ENCODE assay signal across 24 mouse cellular contexts in genomic region chr3:88953246-88953645, GRCm38 (mm10). TPM values are rescaled to one million over a fixed set of nuclear protein-coding genes. Genes with fewer than 3 reads are reported as not detected.
DNase-seq lines count a peak whose midpoint lies in the region; ATAC-seq and TF ChIP-seq lines count a peak whose summit lies in the region.
"Had no signal": no experiment of that assay in that cellular context is flagged by ENCODE, and none has a peak within 500 bp of the region (broad histone marks: within the 10 kb centered on the region; RNA-seq: fewer than 3 reads in every experiment).

No protein-coding gene starts in this region.

- no peak overlapping the region for H3K4me3 ChIP-seq in heart, postnatal 0 days (ENCODE audit: low read depth, low read length)
- no peak overlapping the region for H3K4me3 ChIP-seq in heart, embryonic 12.5 days
- H3K4me3 ChIP-seq in liver, embryonic 11.5 days (ENCODE audit: low read depth, low read length), result no peak overlapping the region
- no peak overlapping the region for H3K4me3 ChIP-seq in liver, postnatal 0 days (ENCODE audit: low read depth, low read length)
- no peak overlapping the region for H3K4me3 ChIP-seq in myocyte
- H3K4me3 ChIP-seq: embryonic facial prominence, embryonic 12.5 days; embryonic facial prominence, embryonic 15.5 days; heart, embryonic 15.5 days; hindbrain, embryonic 12.5 days; hindbrain, embryonic 15.5 days had no signal

- H3K27ac ChIP-seq in heart, postnatal 0 days (ENCODE audit: low read depth), result peak overlapping the region; percentile 5; the same call in 1 of the 2 replicates
- no peak overlapping the region for H3K27ac ChIP-seq in heart, embryonic 12.5 days (ENCODE audit: poor library complexity, severe bottlenecking)
- H3K27ac ChIP-seq in liver, embryonic 11.5 days (ENCODE audit: low read depth, low read length), result no peak overlapping the region
- no peak overlapping the region for H3K27ac ChIP-seq in liver, postnatal 0 days (ENCODE audit: low read depth)
- H3K27ac ChIP-seq: embryonic facial prominence, embryonic 12.5 days; embryonic facial prominence, embryonic 15.5 days; heart, embryonic 15.5 days; hindbrain, embryonic 12.5 days; hindbrain, embryonic 15.5 days had no signal

- no peaks in the 10 kb centered on the region for H3K27me3 ChIP-seq in heart, postnatal 0 days (ENCODE audit: control insufficient read depth, insufficient read depth, low read length)
- no peaks in the 10 kb centered on the region for H3K27me3 ChIP-seq in heart, embryonic 12.5 days (replicated peaks)
- no peaks in the 10 kb centered on the region for H3K27me3 ChIP-seq in liver, embryonic 11.5 days (replicated peaks; ENCODE audit: control insufficient read depth, insufficient read depth, low read length)
- H3K27me3 ChIP-seq in liver, postnatal 0 days (ENCODE audit: insufficient read depth, low read length), result no peaks in the 10 kb centered on the region
- H3K27me3 ChIP-seq in myocyte (ENCODE audit: control insufficient read depth, insufficient read depth, insufficient read length), result no peaks in the 10 kb centered on the region
- H3K27me3 ChIP-seq: embryonic facial prominence, embryonic 12.5 days; embryonic facial prominence, embryonic 15.5 days; heart, embryonic 15.5 days; hindbrain, embryonic 12.5 days; hindbrain, embryonic 15.5 days had no signal

- TF ChIP-seq POLR2A in myocyte (IDR thresholded peaks at IDR 0.05; ENCODE audit: insufficient read length, low read depth), result no peak

- TF ChIP-seq CTCF in heart, postnatal 0 days (IDR thresholded peaks at IDR 0.05; ENCODE audit: low read depth), result no peak
- TF ChIP-seq CTCF in liver, postnatal 0 days (IDR thresholded peaks at IDR 0.05; ENCODE audit: low read depth), result no peak

- ATAC-seq in heart, postnatal 0 days (ENCODE audit: insufficient read depth, low read depth), result no peak
- no peak for ATAC-seq in heart, embryonic 12.5 days (ENCODE audit: insufficient number of reproducible peaks, low FRiP score)
- ATAC-seq in liver, embryonic 11.5 days (replicated peaks; ENCODE audit: low FRiP score), result no peak
- ATAC-seq in liver, postnatal 0 days, result no peak
- ATAC-seq: CD4-positive, CD25-positive, alpha-beta regulatory T cell, adult 4 months; forebrain, embryonic 14.5 days; forebrain, postnatal 0 days had no signal

- WGBS in heart, postnatal 0 days, result 73% methylated on average over 4 of the region's 4 CpGs
- 80% methylated on average over 4 of the region's 4 CpGs for WGBS in heart, embryonic 12.5 days
- 87% methylated on average over 4 of the region's 4 CpGs for WGBS in liver, embryonic 11.5 days
- WGBS in liver, postnatal 0 days (ENCODE audit: insufficient replicate concordance), result 80% methylated on average over 4 of the region's 4 CpGs

- peaks cover 91% of the 10 kb centered on the region for H3K79me2 ChIP-seq in myocyte (ENCODE audit: control insufficient read depth, insufficient read depth)

- H3K4me1 ChIP-seq in heart, postnatal 0 days (ENCODE audit: control insufficient read depth, insufficient read depth), result peaks cover 16% of the 10 kb centered on the region
- peaks cover 33% of the 10 kb centered on the region for H3K4me1 ChIP-seq in heart, embryonic 12.5 days (replicated peaks)
- H3K4me1 ChIP-seq in liver, embryonic 11.5 days (replicated peaks; ENCODE audit: control insufficient read depth, insufficient read depth, low read length), result peaks cover 23% of the 10 kb centered on the region
- peaks cover 27% of the 10 kb centered on the region for H3K4me1 ChIP-seq in liver, postnatal 0 days (ENCODE audit: insufficient read depth)

- H3K9ac ChIP-seq in heart, postnatal 0 days (replicated peaks; ENCODE audit: low read depth, low read length), result no peak overlapping the region
- H3K9ac ChIP-seq in heart, embryonic 12.5 days, result no peak overlapping the region
- H3K9ac ChIP-seq in liver, embryonic 11.5 days (ENCODE audit: low read depth, low read length), result no peak overlapping the region
- H3K9ac ChIP-seq in liver, postnatal 0 days (replicated peaks), result no peak overlapping the region
- H3K9ac ChIP-seq: embryonic facial prominence, embryonic 12.5 days; embryonic facial prominence, embryonic 15.5 days; forebrain, postnatal 0 days; heart, embryonic 15.5 days; hindbrain, embryonic 12.5 days; hindbrain, embryonic 15.5 days had no signal

- no peak for DNase-seq in heart, postnatal 0 days (ENCODE audit: low spot score)
- peak; percentile 69 for DNase-seq in kidney, adult 9 months
- DNase-seq in kidney, postnatal 4 days, result no peak
- no peak for DNase-seq in liver, embryonic 11.5 days (ENCODE audit: low spot score)
- DNase-seq in liver, postnatal 0 days, result no peak
- DNase-seq in layer of hippocampus, postnatal 36 days, result no peak
- DNase-seq: adrenal gland, postnatal 14 days; cerebellum, adult 11 months; cerebellum, adult 2 months; cerebellum, adult 9-11 months; cerebellum, postnatal 25 days; forebrain, postnatal 0 days; gastrocnemius, postnatal 36 days; heart, postnatal 14 days had no signal

- H3K9me3 ChIP-seq in heart, postnatal 0 days (replicated peaks; ENCODE audit: control insufficient read depth, low read length), result no peaks in the 10 kb centered on the region
- no peaks in the 10 kb centered on the region for H3K9me3 ChIP-seq in heart, embryonic 12.5 days (replicated peaks)
- no peaks in the 10 kb centered on the region for H3K9me3 ChIP-seq in liver, embryonic 11.5 days (ENCODE audit: control insufficient read depth, low read length)
- H3K9me3 ChIP-seq in liver, postnatal 0 days (ENCODE audit: low read length), result no peaks in the 10 kb centered on the region
- H3K9me3 ChIP-seq: embryonic facial prominence, embryonic 12.5 days; embryonic facial prominence, embryonic 15.5 days; heart, embryonic 15.5 days; hindbrain, embryonic 12.5 days; hindbrain, embryonic 15.5 days had no signal

- no peaks in the 10 kb centered on the region for H3K36me3 ChIP-seq in heart, postnatal 0 days (replicated peaks; ENCODE audit: control insufficient read depth, insufficient read depth, low read length)
- H3K36me3 ChIP-seq in heart, embryonic 12.5 days, result no peaks in the 10 kb centered on the region
- H3K36me3 ChIP-seq in liver, embryonic 11.5 days (ENCODE audit: control insufficient read depth, insufficient read depth, low read length), result no peaks in the 10 kb centered on the region
- no peaks in the 10 kb centered on the region for H3K36me3 ChIP-seq in liver, postnatal 0 days (replicated peaks; ENCODE audit: insufficient read depth, low read length)
- H3K36me3 ChIP-seq in myocyte (ENCODE audit: control insufficient read depth, insufficient read depth), result no peaks in the 10 kb centered on the region
- H3K36me3 ChIP-seq: embryonic facial prominence, embryonic 12.5 days; embryonic facial prominence, embryonic 15.5 days; heart, embryonic 15.5 days; hindbrain, embryonic 12.5 days; hindbrain, embryonic 15.5 days had no signal

- TF ChIP-seq EP300 in heart, postnatal 0 days (IDR thresholded peaks at IDR 0.05; ENCODE audit: low read depth), result no peak
- TF ChIP-seq EP300 in liver, postnatal 0 days (IDR thresholded peaks at IDR 0.05; ENCODE audit: low read depth), result no peak

- H3ac ChIP-seq in myocyte (ENCODE audit: control insufficient read depth, insufficient read length), result no peak overlapping the region

- H3K4me2 ChIP-seq in heart, postnatal 0 days (ENCODE audit: low read depth, low read length), result no peak overlapping the region
- H3K4me2 ChIP-seq in heart, embryonic 12.5 days, result no peak overlapping the region
- H3K4me2 ChIP-seq in liver, embryonic 11.5 days, result peak overlapping the region; percentile 17
- no peak overlapping the region for H3K4me2 ChIP-seq in liver, postnatal 0 days (ENCODE audit: low read depth, low read length)
- peak overlapping the region; percentile 49 for H3K4me2 ChIP-seq in myocyte (ENCODE audit: low read depth)
- H3K4me2 ChIP-seq: embryonic facial prominence, embryonic 12.5 days; embryonic facial prominence, embryonic 15.5 days; heart, embryonic 11.5 days; heart, embryonic 15.5 days; hindbrain, embryonic 12.5 days had no signal

TF ChIP-seq in myocyte, 11 proteins besides CTCF, POLR2A, EP300 and RAD21 (continues in another document):
- TF ChIP-seq TCF3 (IDR thresholded peaks at IDR 0.05; ENCODE audit: insufficient read length, low read depth), result no peak
- TF ChIP-seq SRF (IDR thresholded peaks at IDR 0.05; ENCODE audit: control insufficient read depth, insufficient read length, low read depth), result no peak
- TF ChIP-seq CEBPB (IDR thresholded peaks at IDR 0.05; ENCODE audit: insufficient read depth, poor library complexity, severe bottlenecking), result no peak
- no peak for TF ChIP-seq REST (IDR thresholded peaks at IDR 0.05; ENCODE audit: insufficient read depth, insufficient read length)
- no peak for TF ChIP-seq MAX (IDR thresholded peaks at IDR 0.05; ENCODE audit: low read depth)
- TF ChIP-seq USF1 (IDR thresholded peaks at IDR 0.05; ENCODE audit: low read depth), result no peak

RNA-seq across cellular contexts. Expression of gene Dap3, which starts 2.3 kb away (rescaled TPM):
- 79.5 and 98.6 TPM in 2 replicates for total RNA-seq in heart, postnatal 0 days (2014; rRNA removed; ENCODE audit: low replicate concordance)
- 152 and 155 TPM in 2 replicates for polyA plus RNA-seq in heart, postnatal 0 days (2015; fragmentation: Nextera tagmentation; extraction: Ambion mirVana)
- 141 and 146 TPM in 2 replicates for polyA plus RNA-seq in heart, embryonic 12.5 days (2016; fragmentation: Nextera tagmentation; extraction: Ambion mirVana)
- 205 and 214 TPM in 2 replicates for polyA plus RNA-seq in liver, embryonic 11.5 days (2014; fragmentation: Nextera tagmentation; extraction: Ambion mirVana)
- polyA plus RNA-seq in liver, postnatal 0 days (2015; fragmentation: Nextera tagmentation; extraction: Ambion mirVana), result 59.1 and 60.9 TPM in 2 replicates
- polyA plus RNA-seq in myocyte (2012; fragmentation: generic; extraction: Trizol), result 103 TPM
- 100 to 1,000 TPM; 112 to 118 TPM for total RNA-seq in layer of hippocampus, postnatal 36 days (2021)

RNA-seq across cellular contexts. Expression of gene Ash1l, which starts 2.8 kb away (rescaled TPM):
- 17.1 and 17.6 TPM in 2 replicates for total RNA-seq in heart, postnatal 0 days (2014; rRNA removed; ENCODE audit: low replicate concordance)
- polyA plus RNA-seq in heart, postnatal 0 days (2015; fragmentation: Nextera tagmentation; extraction: Ambion mirVana), result 9.7 and 10.1 TPM in 2 replicates
- 15.9 and 17.2 TPM in 2 replicates for polyA plus RNA-seq in heart, embryonic 12.5 days (2016; fragmentation: Nextera tagmentation; extraction: Ambion mirVana)
- 11.1 and 13.4 TPM in 2 replicates for polyA plus RNA-seq in liver, embryonic 11.5 days (2014; fragmentation: Nextera tagmentation; extraction: Ambion mirVana)
- 3.7 and 4.1 TPM in 2 replicates for polyA plus RNA-seq in liver, postnatal 0 days (2015; fragmentation: Nextera tagmentation; extraction: Ambion mirVana)
- polyA plus RNA-seq in myocyte (2012; fragmentation: generic; extraction: Trizol), result 4.7 TPM
- 10 to 100 TPM; 83.5 to 90.8 TPM for total RNA-seq in layer of hippocampus, postnatal 36 days (2021)

RNA-seq across cellular contexts. Expression of gene Msto1, which starts 39.4 kb away (rescaled TPM):
- total RNA-seq in heart, postnatal 0 days (2014; rRNA removed; ENCODE audit: low replicate concordance), result 49.2 and 51.9 TPM in 2 replicates
- polyA plus RNA-seq in heart, postnatal 0 days (2015; fragmentation: Nextera tagmentation; extraction: Ambion mirVana), result 35.2 and 36.6 TPM in 2 replicates
- 48.9 and 52.4 TPM in 2 replicates for polyA plus RNA-seq in heart, embryonic 12.5 days (2016; fragmentation: Nextera tagmentation; extraction: Ambion mirVana)
- 49.1 and 51.5 TPM in 2 replicates for polyA plus RNA-seq in liver, embryonic 11.5 days (2014; fragmentation: Nextera tagmentation; extraction: Ambion mirVana)
- 9.8 and 9.9 TPM in 2 replicates for polyA plus RNA-seq in liver, postnatal 0 days (2015; fragmentation: Nextera tagmentation; extraction: Ambion mirVana)
- 41.5 TPM for polyA plus RNA-seq in myocyte (2012; fragmentation: generic; extraction: Trizol)
- total RNA-seq in layer of hippocampus, postnatal 36 days (2021), result 10 to 100 TPM; 22.0 to 22.1 TPM

Comparison
In these comparisons a context has a peak if more than half of its experiments do, and no peak if none do; other contexts are left out.
1. H3K4me2 ChIP-seq: peak in liver, embryonic 11.5 days (single experiment) and myocyte (single experiment); none in heart, postnatal 0 days (single experiment), heart, embryonic 12.5 days (single experiment) and liver, postnatal 0 days (single experiment).